Mouse (Mus musculus) heart, embryonic 16.5 days (tissue): ENCODE results near the gene Xylb. TPM values are rescaled to one million over a fixed set of nuclear protein-coding genes. Genes with fewer than 3 reads are reported as not detected.

Experiments used
- ATAC-seq: fragments of 200-750 bp; cut with Nextera tagmentation; replicated peaks from 2 replicates; pipeline ENCODE4 v1.8.0; 2017; ENCODE audit warnings: moderate number of reproducible peaks; ENCODE audit not compliant: insufficient read depth, low FRiP score; ENCODE audit errors: extremely low read depth
- H3K27ac ChIP-seq: fragments of 300-500 bp; sonication (generic); 2 replicates; pipeline ENCODE4 v1.5.1; 2014; ENCODE audit warnings: mild to moderate bottlenecking, low read length, control low read depth, moderate library complexity
- H3K27me3 ChIP-seq: fragments of 300-500 bp; sonication (generic); 2 replicates; pipeline ENCODE4 v1.6.1; 2014; ENCODE audit warnings: low read length, mixed read lengths; ENCODE audit not compliant: control insufficient read depth, insufficient read depth
- H3K36me3 ChIP-seq: fragments of 300-500 bp; sonication (generic); 2 replicates; pipeline ENCODE4 v1.6.1; 2014; ENCODE audit not compliant: control insufficient read depth, insufficient read depth
- H3K4me1 ChIP-seq: fragments of 300-500 bp; sonication (generic); 2 replicates; pipeline ENCODE4 v1.6.1; 2014; ENCODE audit warnings: low read length, mixed read lengths; ENCODE audit not compliant: control insufficient read depth, insufficient read depth
- H3K4me2 ChIP-seq: fragments of 300-500 bp; sonication (generic); 2 replicates; pipeline ENCODE4 v1.6.1; 2014; ENCODE audit warnings: low read depth, mild to moderate bottlenecking, control low read depth, low read length
- H3K4me3 ChIP-seq: fragments of 300-500 bp; sonication (generic); 2 replicates; pipeline ENCODE4 v1.5.1; 2014; ENCODE audit warnings: mild to moderate bottlenecking, control low read depth, low read length
- H3K9ac ChIP-seq: fragments of 300-500 bp; sonication (generic); 2 replicates; pipeline ENCODE4 v1.6.1; 2014; ENCODE audit warnings: low read length, control low read depth
- H3K9me3 ChIP-seq: fragments of 300-500 bp; sonication (generic); replicated peaks from 2 replicates; pipeline ENCODE4 v1.6.1; 2016; ENCODE audit warnings: low read length; ENCODE audit not compliant: control insufficient read depth
- WGBS: fragments of 180-500 bp; shearing (Covaris S2); extraction: QIAGEN DNeasy Blood & Tissue Kit; methylation state at CpG from one replicate; pipeline ENCODE4 v1.1.7; 2014; 5-methylcytosine and 5-hydroxymethylcytosine counted together
- polyA plus RNA-seq: library from polyadenylated mRNA; unstranded; fragments of >200 nt; fragmentation: Nextera tagmentation; extraction: Ambion mirVana; gene quantifications from 2 replicates; pipeline ENCODE4 v1.2.1, GENCODE M21; 2015

Gene Xylb
- polyA plus RNA-seq: 1.00 and 1.1 TPM in 2 replicates

DNA sequence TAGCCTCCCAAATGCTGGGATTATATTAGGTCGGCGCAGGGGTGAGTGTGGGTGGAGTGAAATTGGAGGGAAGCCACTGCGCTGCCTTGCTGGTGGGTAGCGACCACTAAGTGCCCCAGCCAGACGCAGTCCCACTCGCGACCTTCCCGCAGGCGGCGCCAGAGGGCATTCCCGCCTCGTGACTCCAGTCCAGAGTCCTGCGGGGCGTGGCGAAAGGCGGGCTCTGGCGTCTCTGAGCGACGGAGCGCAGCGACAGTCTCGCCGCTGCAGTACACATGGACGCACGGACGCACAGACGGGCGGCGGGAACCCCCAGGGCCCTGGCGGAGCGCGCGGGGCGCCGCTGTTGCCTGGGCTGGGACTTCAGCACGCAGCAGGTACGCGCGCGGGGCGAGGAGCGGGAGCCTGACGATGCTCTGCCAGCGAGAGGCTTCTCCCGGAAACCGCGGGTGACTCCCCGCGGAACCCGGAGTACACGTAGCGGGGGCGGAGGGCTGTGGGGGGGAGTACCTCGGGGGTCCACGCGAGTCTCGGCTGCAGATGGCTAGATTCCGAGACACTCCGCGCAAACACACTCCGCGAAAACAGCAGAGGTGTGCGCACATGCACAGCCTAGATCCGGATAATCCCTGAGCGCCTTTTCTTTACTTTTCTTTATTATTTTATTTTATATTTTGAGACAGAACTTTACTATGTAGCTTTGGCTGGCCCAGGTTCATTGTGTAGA is at the start of gene Xylb:
TSS of gene Xylb (plus strand) at position 51 of the 727 bp plus-strand sequence.
- H3K27me3 ChIP-seq: no peaks in the 10 kb centered on the region

DNA sequence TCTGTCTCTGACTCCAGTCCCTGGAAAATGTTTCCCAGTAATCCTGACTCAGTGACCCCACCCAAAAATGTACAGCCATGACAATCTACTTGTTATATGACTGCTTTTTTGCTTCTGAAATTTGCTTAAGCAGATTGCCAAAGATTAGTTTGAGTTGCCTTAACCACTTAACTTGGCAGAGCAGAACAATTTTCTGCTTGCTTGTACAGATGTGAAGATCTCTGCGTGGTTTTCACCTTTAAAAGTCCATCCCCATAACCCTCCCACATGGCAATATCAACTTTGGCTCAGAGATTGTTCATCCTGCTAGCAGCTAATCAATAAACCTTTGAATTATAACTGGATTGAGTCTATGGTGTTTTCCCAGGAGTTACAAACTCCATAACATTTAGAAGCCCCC is 48.1 kb upstream of the Xylb start:
- ATAC-seq: no peak
- Histone ChIP-seq H3K27ac (no peak overlapping the region), H3K27me3 (no peaks in the 10 kb centered on the region), H3K9me3 (no peaks in the 10 kb centered on the region), H3K36me3 (no peaks in the 10 kb centered on the region), H3K4me3 (no peak overlapping the region), H3K9ac (no peak overlapping the region), H3K4me1 (peaks cover 12% of the 10 kb centered on the region), H3K4me2 (no peak overlapping the region)
- WGBS: 89% methylated on average over 1 of the region's 1 CpGs

More for the DNA sequence above, at the start of gene Xylb:
- peak within 1 kb of the TSS; percentile 85 for H3K9ac ChIP-seq
- no peaks in the 10 kb centered on the region for H3K36me3 ChIP-seq
- H3K4me1 ChIP-seq: 0 out of 2 replicates have a peak, but pooled peaks cover 3% of the 10 kb centered on the region
- H3K4me2 ChIP-seq: peak within 1 kb of the TSS; percentile 99
- H3K4me3 ChIP-seq: peak within 1 kb of the TSS; percentile 80
- no peaks in the 10 kb centered on the region for H3K9me3 ChIP-seq
- no peak within 1 kb of the TSS for H3K27ac ChIP-seq
- peak; percentile 91 for ATAC-seq
- WGBS: 2% methylated on average over 65 of the region's 65 CpGs

DNA sequence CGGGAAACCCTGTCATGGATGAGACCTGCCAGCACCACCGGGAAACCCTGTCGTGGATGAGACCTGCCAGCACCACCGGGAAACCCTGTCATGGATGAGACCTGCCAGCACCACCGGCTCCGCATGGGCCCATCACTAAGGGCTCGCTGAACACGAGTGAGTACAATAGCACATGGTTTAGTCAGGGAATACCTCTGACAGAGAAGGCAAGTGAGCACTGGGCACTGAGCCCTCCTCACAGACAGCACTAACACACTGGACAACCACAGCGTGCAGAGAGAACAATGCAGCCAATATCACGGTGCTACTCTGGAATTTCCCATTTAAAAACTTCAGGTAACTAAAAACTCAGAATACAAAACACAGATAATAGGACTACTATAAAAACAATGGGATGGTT is 44.1 kb upstream of the Xylb start:
- Histone ChIP-seq H3K4me3 (no peak overlapping the region), H3K4me1 (peaks cover 9% of the 10 kb centered on the region), H3K4me2 (no peak overlapping the region), H3K9me3 (no peaks in the 10 kb centered on the region), H3K9ac (no peak overlapping the region), H3K27me3 (no peaks in the 10 kb centered on the region), H3K27ac (no peak overlapping the region), H3K36me3 (no peaks in the 10 kb centered on the region)
- no peak for ATAC-seq
- whole genome bisulfite sequencing: 82% methylated on average over 10 of the region's 10 CpGs

DNA sequence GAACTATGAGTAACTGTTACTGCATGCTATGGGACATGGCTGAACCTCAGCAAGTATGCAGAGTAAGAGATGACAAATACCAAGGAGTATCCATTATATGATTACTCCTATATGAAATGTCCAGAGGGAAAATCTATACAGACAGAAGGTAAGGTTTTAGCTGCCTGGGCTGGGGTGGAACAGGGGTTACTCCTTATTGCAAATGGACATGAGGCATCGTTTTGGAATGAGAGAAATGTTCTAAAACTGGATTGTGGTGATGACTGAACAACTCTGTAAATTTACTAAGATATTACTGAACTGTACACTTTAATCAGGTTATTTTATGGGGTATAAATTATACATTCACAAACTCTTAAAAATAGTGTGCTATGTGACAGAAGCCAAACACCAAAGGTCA is 38.3 kb upstream of the Xylb start:
- H3K4me2 ChIP-seq: no peak overlapping the region
- H3K36me3 ChIP-seq: no peaks in the 10 kb centered on the region
- no peaks in the 10 kb centered on the region for H3K9me3 ChIP-seq
- WGBS: 87% methylated on average over 1 of the region's 1 CpGs
- ATAC-seq: no peak
- H3K27ac ChIP-seq: no peak overlapping the region
- H3K9ac ChIP-seq: no peak overlapping the region
- peaks cover 10% of the 10 kb centered on the region for H3K4me1 ChIP-seq
- H3K27me3 ChIP-seq: no peaks in the 10 kb centered on the region
- H3K4me3 ChIP-seq: no peak overlapping the region

DNA sequence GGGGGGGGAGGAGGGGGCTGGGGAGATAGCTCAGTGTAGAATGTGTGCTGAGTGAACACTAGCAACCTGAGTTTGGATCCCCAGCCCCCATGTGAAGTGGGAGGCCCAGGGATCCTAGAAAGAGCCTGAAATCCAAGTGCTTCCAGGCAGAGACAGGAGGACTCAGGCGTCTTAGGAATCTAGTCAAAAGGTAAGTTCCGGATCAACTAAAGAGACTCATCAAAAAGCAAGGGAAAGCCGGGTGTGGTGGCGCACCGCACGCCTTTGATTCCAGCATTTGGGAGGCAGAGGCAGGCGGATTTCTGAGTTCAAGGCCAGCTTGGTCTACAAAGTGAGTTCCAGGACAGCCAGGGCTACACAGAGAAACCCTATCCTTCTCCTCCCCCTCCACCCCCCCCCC is 36.7 kb upstream of the Xylb start:
- no peaks in the 10 kb centered on the region for H3K27me3 ChIP-seq
- no peak for ATAC-seq
- H3K27ac ChIP-seq: no peak overlapping the region
- peaks cover 10% of the 10 kb centered on the region for H3K4me1 ChIP-seq
- H3K4me3 ChIP-seq: no peak overlapping the region; the same call in 1 of the 2 replicates
- no peaks in the 10 kb centered on the region for H3K9me3 ChIP-seq
- H3K9ac ChIP-seq: no peak overlapping the region
- H3K36me3 ChIP-seq: no peaks in the 10 kb centered on the region
- WGBS: 88% methylated on average over 7 of the region's 7 CpGs
- peak overlapping the region; percentile 100; the same call in 1 of the 2 replicates for H3K4me2 ChIP-seq

DNA sequence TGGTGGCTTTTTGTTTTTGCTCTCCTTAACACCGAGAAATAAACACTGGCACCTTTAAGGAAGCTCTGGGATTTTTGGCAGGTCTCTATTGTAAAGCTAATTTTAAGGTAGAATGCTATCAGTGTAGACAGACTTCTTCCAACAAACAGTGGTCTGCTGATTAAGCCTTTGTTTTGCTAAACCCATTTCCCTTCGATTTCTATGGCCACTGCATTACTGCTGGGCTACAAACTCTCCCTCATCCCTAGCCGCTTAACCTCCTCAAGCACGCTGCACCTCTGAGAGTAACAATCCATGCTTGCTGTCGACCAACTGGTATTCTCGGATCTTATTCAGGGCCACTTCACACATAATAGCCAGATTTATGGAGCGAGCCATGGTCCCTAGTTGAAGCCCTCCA is 36.2 kb upstream of the Xylb start:
- no peaks in the 10 kb centered on the region for H3K27me3 ChIP-seq
- H3K4me1 ChIP-seq: peaks cover 10% of the 10 kb centered on the region
- 10% methylated on average over 7 of the region's 7 CpGs for WGBS
- H3K4me2 ChIP-seq: peak overlapping the region; percentile 100
- no peaks in the 10 kb centered on the region for H3K36me3 ChIP-seq
- H3K27ac ChIP-seq: no peak overlapping the region
- H3K9me3 ChIP-seq: no peaks in the 10 kb centered on the region
- ATAC-seq: no peak
- peak overlapping the region; percentile 96 for H3K4me3 ChIP-seq
- peak overlapping the region; percentile 95 for H3K9ac ChIP-seq

DNA sequence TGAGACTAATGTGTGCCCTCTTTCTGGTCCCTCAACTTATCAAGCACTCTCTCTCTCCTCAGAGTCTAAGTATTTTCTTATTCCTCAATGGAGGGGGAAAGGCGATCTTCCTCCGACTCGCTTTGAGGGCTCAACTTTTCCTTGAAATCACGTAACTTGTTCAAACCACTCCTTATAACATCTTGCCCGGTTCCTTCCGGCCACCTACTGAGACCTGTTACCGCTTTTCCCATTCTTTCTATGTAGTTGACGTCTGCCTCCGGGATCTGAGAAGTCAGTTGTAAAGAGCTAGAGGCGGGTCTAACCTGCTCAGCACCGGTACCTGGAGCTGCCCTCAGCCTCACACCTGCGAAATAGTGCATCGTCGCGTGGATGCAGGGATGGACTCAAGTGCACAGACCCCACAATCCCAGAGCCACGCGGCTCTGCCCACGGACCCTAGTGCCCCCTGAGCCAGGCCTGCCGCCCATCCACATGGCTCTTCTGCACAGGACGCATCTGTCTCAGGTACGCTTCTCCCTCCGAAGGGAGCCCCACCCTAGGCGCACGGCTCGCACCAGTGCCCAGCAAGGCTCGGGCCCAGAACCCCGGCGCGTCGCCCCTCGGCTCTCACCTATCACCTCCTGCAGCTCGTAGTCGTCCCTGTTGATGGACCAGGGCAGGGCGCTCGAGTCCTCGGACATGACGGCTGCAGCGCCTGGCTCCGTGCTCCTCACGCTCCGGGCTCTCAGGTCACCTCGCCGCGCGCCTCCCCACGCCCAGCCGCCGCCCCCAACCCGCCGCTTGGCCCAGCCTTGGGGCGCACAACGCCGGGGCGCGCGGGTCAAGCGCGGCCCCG is 35.6 kb upstream of the Xylb start:
- Histone ChIP-seq H3K36me3 (no peaks in the 10 kb centered on the region), H3K9me3 (no peaks in the 10 kb centered on the region), H3K4me3 (peak overlapping the region; percentile 96), H3K9ac (peak overlapping the region; percentile 95), H3K4me1 (peaks cover 10% of the 10 kb centered on the region), H3K27me3 (no peaks in the 10 kb centered on the region), H3K4me2 (peak overlapping the region; percentile 100), H3K27ac (peak overlapping the region; percentile 96)
- under 1% methylated on average over 58 of the region's 59 CpGs for WGBS
- peak; percentile 12; the same call in 1 of the 2 replicates for ATAC-seq

DNA sequence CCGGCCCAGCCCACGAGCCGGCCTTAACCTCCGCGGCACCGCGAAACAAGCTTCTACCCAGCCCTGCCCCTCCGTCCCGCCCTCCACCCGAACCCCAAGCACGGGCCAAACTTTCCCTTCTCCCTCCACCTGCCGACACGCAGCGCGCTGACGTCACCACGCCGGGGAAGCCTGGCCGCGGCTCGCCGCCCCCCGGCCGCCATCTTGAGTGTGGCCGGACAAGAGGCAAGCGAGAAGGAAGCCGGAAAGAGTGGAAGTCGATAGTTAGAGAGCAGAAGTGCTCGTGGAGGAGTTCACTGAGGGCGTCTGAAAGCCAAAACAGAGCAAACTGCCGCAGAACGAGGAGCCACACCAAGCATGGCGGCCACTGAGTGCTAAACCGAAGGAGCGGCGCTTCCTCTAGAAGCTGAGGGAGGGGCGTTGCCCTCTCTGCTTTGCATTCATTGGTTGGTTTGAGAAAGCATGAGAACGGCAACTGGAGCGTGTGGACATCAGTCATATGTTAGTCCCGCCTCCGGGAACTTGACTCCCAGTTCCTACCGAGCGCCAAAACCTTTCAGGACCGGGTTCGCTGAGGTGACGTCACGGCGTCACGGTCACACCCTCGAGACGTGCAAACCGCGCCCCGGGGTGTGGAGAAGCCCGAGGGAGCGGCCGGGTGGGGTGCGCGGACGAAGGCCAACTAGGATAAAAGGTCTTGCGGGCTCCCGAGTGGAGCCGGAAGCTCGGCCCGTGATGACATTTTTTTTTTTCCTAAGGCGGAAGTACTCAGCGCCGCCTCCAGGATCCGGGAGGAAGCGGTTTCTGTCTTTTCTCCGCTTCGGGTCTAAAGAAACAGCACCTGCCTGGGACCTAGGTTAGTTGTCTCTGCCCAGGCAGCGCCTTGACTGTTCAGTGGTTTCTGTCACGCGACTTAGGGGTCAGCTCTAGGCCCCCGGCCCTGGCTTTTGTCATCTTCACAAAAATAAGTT is 34.6 kb upstream of the Xylb start, which contains the start of gene Oxsr1:
TSS of gene Oxsr1 (minus strand) at position 139 of the 971 bp plus-strand sequence.
- Histone ChIP-seq H3K36me3 (no peaks in the 10 kb centered on the region), H3K4me1 (peaks cover 10% of the 10 kb centered on the region), H3K9ac (peak within 1 kb of the TSS; percentile 95), H3K4me2 (peak within 1 kb of the TSS; percentile 100), H3K27me3 (no peaks in the 10 kb centered on the region), H3K4me3 (peak within 1 kb of the TSS; percentile 96), H3K27ac (peak within 1 kb of the TSS; percentile 96), H3K9me3 (no peaks in the 10 kb centered on the region)
- WGBS: under 1% methylated on average over 76 of the region's 76 CpGs
- ATAC-seq: peak; percentile 96
